Mouse (Mus musculus) bone marrow, adult 2 months (tissue): ENCODE results near the gene Pkn1.

Source experiments
- CTCF ChIP-seq: fragments of 200-500 bp; IDR thresholded peaks from 2 replicates; pipeline ENCODE4 v1.5.1; 2011; ENCODE audit warnings: low read length, control low read depth; ENCODE audit not compliant: control insufficient read depth, insufficient read depth
- POLR2A ChIP-seq: fragments of 200-500 bp; IDR thresholded peaks from 2 replicates; pipeline ENCODE4 v1.6.1; 2011; ENCODE audit warnings: low read depth, mild to moderate bottlenecking, control low read depth, low read length, borderline replicate concordance; ENCODE audit not compliant: control insufficient read depth

DNA sequence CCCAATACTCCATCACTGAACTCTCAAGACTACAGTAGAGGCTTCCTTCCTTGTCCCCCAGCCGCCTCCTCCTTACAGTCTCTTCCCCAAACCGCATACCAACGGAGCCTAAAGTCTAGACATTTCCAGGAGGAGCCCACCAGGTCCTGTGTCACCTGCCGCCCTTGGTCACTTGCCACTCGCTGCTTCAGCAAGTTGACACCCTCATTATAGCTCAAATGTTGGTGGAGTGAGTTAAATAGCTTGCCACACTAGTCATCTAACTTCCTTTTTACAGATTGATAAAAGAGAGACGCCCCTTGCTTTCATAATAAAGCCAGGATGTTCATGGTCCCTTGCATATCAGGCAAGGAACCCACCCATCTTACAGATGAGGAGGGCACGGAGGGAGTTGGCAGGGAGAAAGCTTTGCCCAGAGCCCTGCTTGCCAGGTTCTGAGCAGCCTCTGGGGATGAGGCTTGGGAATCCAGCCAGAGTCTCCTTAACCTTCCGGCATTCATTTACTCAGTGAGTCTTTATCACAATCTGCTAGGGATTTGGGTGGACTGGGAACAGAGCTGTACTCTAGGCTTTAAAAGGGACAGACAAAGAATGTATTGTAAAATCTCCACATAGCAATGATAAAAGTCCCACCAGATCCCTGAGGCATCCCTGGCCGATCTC, 1.6 kb upstream of the Pkn1 start:
- no peak for TF ChIP-seq POLR2A
- no peak for TF ChIP-seq CTCF
